Mouse (Mus musculus) heart, embryonic 13.5 days (tissue): ENCODE results near the gene Gm17428. TPM values are rescaled to one million over a fixed set of nuclear protein-coding genes. Genes with fewer than 3 reads are reported as not detected.
A peak's percentile ranks its signal among the peaks of the same experiment; 100 is the strongest.
"Not testable (repeated sequence)": the region's sequence is repeated elsewhere in the genome, so short reads cannot be mapped to it uniquely, and the experiment has no call there.

ENCODE experiments used
- ATAC-seq: fragments of 200-750 bp; cut with Nextera tagmentation; 2 replicates; pipeline ENCODE4 v1.8.0; 2017; ENCODE audit warnings: moderate TSS enrichment; ENCODE audit not compliant: insufficient number of reproducible peaks, low FRiP score, low TSS enrichment; ENCODE audit errors: extremely low read depth
- H3K27ac ChIP-seq: fragments of 300-500 bp; sonication (generic); replicated peaks from 2 replicates; pipeline ENCODE4 v1.5.1; 2015; ENCODE audit warnings: moderate library complexity, mild to moderate bottlenecking, inconsistent platforms
- H3K27me3 ChIP-seq: fragments of 300-500 bp; sonication (generic); replicated peaks from 2 replicates; pipeline ENCODE4 v1.6.1; 2015; ENCODE audit warnings: mild to moderate bottlenecking, inconsistent platforms
- H3K36me3 ChIP-seq: fragments of 300-500 bp; sonication (generic); 2 replicates; pipeline ENCODE4 v1.6.1; 2015; ENCODE audit warnings: mild to moderate bottlenecking, inconsistent platforms
- H3K4me1 ChIP-seq: fragments of 300-500 bp; sonication (generic); 2 replicates; pipeline ENCODE4 v1.6.1; 2015; ENCODE audit warnings: inconsistent platforms
- H3K4me2 ChIP-seq: fragments of 300-500 bp; sonication (generic); 2 replicates; pipeline ENCODE4 v1.6.1; 2015; ENCODE audit warnings: inconsistent platforms, mild to moderate bottlenecking, moderate library complexity
- H3K4me3 ChIP-seq: fragments of 300-500 bp; sonication (generic); 2 replicates; pipeline ENCODE4 v1.5.1; 2015; ENCODE audit warnings: moderate library complexity, mild to moderate bottlenecking, inconsistent platforms
- H3K9ac ChIP-seq: fragments of 300-500 bp; sonication (generic); 2 replicates; pipeline ENCODE4 v1.6.1; 2015; ENCODE audit warnings: inconsistent platforms, mild to moderate bottlenecking, moderate library complexity
- H3K9me3 ChIP-seq: fragments of 300-500 bp; sonication (generic); 2 replicates; pipeline ENCODE4 v1.6.1; 2016; ENCODE audit warnings: inconsistent platforms
- WGBS: fragments of 180-500 bp; shearing (Covaris S2); methylation state at CpG from one replicate; pipeline ENCODE4 v1.1.7; 2015; ENCODE audit warnings: mixed read lengths; 5-methylcytosine and 5-hydroxymethylcytosine counted together
- polyA plus RNA-seq: library from polyadenylated mRNA; unstranded; fragments of >200 nt; fragmentation: Nextera tagmentation; extraction: Ambion mirVana; gene quantifications from 2 replicates; pipeline ENCODE4 v1.2.1, GENCODE M21; 2015

Gene Gm17428
- polyA plus RNA-seq, 1 experiment from 2014 or later: not detected

DNA sequence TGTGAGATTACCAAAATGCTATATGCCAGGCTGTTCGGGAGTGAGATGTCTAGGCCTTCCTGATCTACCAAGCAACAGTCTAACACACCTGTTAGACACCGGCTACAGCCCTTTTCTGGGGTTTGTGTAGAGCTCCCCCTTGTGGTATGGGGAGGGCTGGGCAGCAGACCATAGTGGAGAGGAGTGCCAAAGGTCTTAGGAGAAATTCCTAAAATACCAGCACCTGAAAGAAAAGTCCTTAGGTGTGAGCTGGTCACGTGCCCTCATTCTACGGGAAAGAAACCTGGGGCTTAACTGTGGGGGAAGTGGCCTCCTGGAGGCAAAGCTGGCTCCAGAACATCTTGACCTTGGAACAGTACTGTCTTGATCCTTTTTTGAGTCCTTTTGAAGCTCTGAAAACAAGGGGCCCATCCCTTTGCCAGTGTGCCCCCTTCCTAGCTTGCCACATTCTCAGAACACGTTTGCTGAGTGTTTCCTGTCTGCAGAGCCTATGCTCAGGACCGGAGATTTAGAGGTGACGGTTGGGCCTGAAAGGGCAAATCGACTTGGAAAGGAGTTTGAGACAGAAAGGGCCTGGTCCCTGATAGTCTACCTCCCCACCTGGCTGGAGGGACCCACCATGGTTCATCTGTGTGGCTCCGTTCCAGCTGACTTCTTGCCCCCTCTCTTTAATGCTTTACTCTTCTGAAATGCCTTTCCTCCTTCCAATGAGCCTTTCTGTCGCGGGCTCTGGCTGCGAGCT is 37.1 kb upstream of the Gm17428 start:
- peak overlapping the region; percentile 43 for H3K27ac ChIP-seq
- peaks cover 23% of the 10 kb centered on the region for H3K4me1 ChIP-seq
- H3K9ac ChIP-seq: no peak overlapping the region
- H3K4me3 ChIP-seq: no peak overlapping the region
- peaks cover 49% of the 10 kb centered on the region for H3K36me3 ChIP-seq
- H3K4me2 ChIP-seq: no peak overlapping the region
- no peaks in the 10 kb centered on the region for H3K9me3 ChIP-seq
- WGBS: 31% methylated on average over 12 of the region's 12 CpGs
- peak; percentile 12; the same call in 1 of the 2 replicates for ATAC-seq
- peaks cover 10% of the 10 kb centered on the region for H3K27me3 ChIP-seq

DNA sequence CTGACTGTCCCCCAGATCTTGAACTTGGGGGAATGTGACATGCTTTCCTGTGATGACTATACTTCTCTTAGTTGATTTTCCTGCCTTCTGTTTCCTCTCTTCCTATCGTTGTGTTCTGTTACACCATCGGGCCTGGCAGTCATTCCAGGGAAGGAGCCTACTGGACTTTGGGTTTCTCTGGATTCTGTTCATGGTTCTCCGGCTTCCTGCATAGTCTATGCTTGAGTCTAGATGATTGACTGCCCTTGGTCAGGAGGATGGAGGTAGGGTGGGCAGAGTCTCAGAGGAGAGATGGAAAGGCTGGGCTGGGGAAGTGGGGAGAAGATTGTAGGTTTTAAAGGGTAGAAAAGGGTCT is 36.6 kb upstream of the Gm17428 start:
- no peak overlapping the region for H3K4me3 ChIP-seq
- no peak for ATAC-seq
- peak overlapping the region; percentile 43 for H3K27ac ChIP-seq

DNA sequence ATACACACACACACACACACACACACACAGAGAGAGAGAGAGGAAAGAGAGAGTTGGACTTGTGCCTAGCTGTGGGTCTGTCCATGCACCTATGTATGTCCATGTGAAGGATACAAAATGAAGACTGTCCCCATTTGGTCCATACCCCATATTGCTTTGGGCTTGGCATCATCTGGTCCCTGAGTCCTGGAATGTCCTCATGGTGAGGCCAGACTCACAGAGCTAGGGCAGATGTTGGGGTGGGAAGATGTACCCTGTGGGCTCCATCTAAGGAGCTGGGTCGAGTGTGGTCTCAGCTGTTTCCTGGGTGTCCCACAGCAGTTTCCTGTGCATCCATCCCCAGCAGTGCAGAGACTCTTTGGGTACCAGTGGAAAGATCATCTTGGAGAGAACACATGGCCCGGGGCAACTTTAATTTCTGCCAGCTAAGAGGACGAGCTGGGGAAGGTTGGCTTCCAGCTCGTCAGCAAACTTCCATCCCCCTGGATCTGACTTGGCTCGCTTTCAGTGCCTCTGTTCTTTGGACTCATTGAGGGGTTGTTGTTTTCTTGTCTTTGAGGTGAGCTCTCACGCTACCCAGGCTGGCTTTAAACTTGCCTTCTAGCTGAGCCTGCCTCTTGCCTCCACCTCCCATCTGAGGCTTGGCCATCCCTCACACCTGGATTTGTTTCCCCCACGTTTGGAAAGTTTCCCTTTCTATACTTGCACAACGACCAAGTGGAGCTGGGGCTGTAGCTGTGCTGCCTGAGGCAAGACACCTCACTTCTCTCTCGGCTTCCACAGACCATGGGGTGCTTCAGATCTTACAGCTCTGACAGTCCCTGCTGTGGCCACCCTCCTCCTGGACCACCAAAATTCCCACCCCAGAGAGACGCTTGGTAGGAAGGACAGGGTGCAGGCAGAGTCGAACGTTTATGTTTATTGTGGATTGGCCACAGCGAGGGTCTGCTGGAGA is 35.4 kb upstream of the Gm17428 start:
- Histone ChIP-seq H3K27me3 (0 out of 2 replicates have a peak, but pooled peaks cover 4% of the 10 kb centered on the region), H3K27ac (peak overlapping the region; percentile 20; the same call in 1 of the 2 replicates), H3K9ac (peak overlapping the region; percentile 44; the same call in 1 of the 2 replicates), H3K4me3 (no peak overlapping the region), H3K9me3 (no peaks in the 10 kb centered on the region), H3K4me2 (no peak overlapping the region), H3K36me3 (peaks cover 66% of the 10 kb centered on the region), H3K4me1 (peaks cover 22% of the 10 kb centered on the region)
- ATAC-seq: no peak
- WGBS: 47% methylated on average over 13 of the region's 13 CpGs

More for the DNA sequence above, 36.6 kb upstream of the Gm17428 start:
- Histone ChIP-seq H3K27me3 (peaks cover 5% of the 10 kb centered on the region), H3K36me3 (peaks cover 55% of the 10 kb centered on the region), H3K9me3 (no peaks in the 10 kb centered on the region), H3K4me2 (no peak overlapping the region), H3K4me1 (peaks cover 23% of the 10 kb centered on the region), H3K9ac (no peak overlapping the region)
- WGBS: 49% methylated on average over 3 of the region's 3 CpGs

DNA sequence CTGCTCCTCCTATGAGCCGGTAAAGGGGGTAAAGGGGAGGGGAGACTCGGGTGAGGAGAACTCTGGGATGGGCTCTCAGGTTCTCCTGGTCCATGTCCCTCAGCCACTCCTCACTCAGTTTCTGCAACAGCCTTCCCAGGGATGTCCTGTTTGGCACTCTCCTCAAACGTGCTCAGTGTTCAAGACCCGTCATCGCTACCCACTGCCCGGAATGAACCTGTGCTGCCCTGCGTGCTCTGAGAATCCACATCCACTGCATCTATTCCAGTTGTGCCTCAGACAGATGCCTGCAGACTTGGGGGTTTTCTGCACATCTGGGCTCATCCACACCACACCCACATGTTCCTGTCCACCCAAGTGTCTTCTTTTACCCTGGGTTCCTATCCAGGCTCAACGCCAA is 34.3 kb upstream of the Gm17428 start:
- Histone ChIP-seq H3K4me3 (no peak overlapping the region), H3K9me3 (no peaks in the 10 kb centered on the region), H3K36me3 (peaks cover 78% of the 10 kb centered on the region), H3K4me2 (no peak overlapping the region), H3K27ac (0 out of 2 replicates have a peak overlapping the region, but pooled peaks have one; percentile 25), H3K4me1 (peaks cover 23% of the 10 kb centered on the region), H3K27me3 (0 out of 2 replicates have a peak, but pooled peaks cover 4% of the 10 kb centered on the region), H3K9ac (no peak overlapping the region)
- WGBS: 72% methylated on average over 8 of the region's 8 CpGs
- no peak for ATAC-seq

DNA sequence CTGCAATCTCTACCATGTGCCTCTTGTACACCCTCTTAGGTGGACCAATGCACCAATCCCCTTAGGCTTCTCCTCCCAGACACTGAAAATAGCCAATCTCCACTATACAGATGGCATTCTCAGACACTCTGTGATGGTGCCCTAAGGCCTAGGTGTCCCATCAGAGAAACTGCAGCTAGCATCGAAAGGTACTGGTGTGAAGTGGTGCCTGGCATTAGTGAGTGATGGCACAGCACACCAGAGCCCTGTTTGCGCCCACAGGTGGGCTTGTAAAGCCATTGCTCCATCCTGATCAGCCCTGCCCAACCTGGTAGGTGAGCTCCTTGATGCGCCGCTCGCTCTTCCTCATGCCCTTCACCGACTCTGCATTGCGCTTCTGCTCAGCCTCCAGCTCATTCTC is 32.8 kb upstream of the Gm17428 start:
- H3K4me3 ChIP-seq: no peak overlapping the region
- peaks cover 28% of the 10 kb centered on the region for H3K4me1 ChIP-seq
- H3K4me2 ChIP-seq: no peak overlapping the region
- 85% methylated on average over 7 of the region's 7 CpGs for WGBS
- H3K9me3 ChIP-seq: no peaks in the 10 kb centered on the region
- 0 out of 2 replicates have a peak, but pooled peaks cover 4% of the 10 kb centered on the region for H3K27me3 ChIP-seq
- no peak for ATAC-seq
- no peak overlapping the region for H3K9ac ChIP-seq
- no peak overlapping the region for H3K27ac ChIP-seq
- peaks cover 93% of the 10 kb centered on the region for H3K36me3 ChIP-seq

DNA sequence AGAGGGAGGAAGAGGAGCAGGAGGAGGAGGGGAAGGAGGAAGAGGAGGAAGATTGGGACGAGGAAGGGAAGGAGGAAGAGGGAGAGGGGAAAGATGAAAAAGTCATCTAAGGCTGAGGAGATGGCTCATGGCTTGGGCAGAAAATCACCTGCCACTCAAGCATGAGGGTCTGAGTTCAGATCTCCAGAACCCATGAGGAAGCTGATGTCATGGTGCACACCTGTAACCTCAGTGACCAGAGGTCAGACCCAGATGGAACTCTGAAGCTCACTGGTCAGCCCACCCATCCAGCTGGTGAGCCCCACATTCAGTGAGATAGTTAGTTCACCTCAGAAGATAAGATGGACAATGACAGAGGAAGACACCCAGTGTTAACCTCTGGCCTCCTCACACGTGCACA is 31.8 kb upstream of the Gm17428 start:
- peaks cover 34% of the 10 kb centered on the region for H3K4me1 ChIP-seq
- H3K4me2 ChIP-seq: no peak overlapping the region
- no peak for ATAC-seq
- WGBS: 55% methylated on average over 2 of the region's 2 CpGs
- H3K9me3 ChIP-seq: no peaks in the 10 kb centered on the region
- peaks cover 99% of the 10 kb centered on the region for H3K36me3 ChIP-seq
- H3K27ac ChIP-seq: no peak overlapping the region; the same call in 1 of the 2 replicates
- peaks cover 10% of the 10 kb centered on the region; the same call in 1 of the 2 replicates for H3K27me3 ChIP-seq
- H3K4me3 ChIP-seq: no peak overlapping the region
- no peak overlapping the region for H3K9ac ChIP-seq

DNA sequence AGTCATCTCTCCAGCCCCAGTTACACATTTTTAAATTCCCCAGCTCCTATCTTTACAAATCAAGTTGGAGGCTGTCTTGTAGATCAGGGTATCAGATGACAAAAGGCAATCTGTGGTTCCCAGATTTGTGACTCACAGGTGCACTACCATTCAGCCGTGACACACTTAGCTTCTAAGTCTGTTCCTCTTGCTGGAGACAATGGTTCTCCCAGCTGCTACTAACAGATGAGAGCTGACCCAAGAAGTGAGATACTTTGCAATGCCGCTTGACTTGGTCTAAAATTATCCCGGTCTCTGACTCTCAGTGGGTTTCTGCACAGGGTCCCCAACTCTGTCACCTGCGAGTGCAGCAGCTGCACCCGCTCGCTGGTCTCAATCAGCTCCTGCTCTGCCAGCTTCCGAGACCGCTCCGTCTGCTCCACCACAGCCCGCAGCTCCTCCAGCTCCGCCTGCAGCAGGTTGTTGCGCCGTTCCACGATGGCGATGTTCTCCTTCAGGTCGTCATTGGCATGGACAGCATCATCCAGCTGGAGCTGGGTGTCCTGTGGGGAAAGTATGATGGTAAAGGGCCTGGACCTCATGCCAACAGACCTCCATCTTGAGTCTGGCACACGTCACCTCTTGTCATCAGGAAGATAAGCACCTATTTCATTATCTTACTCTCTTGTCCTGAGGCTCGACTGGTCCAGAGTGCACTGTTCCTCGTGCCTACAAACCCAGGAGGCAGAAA is 30.6 kb upstream of the Gm17428 start:
- peaks cover 36% of the 10 kb centered on the region for H3K4me1 ChIP-seq
- no peak overlapping the region for H3K4me2 ChIP-seq
- H3K27me3 ChIP-seq: peaks cover 9% of the 10 kb centered on the region; the same call in 1 of the 2 replicates
- WGBS: 46% methylated on average over 19 of the region's 19 CpGs
- no peaks in the 10 kb centered on the region for H3K9me3 ChIP-seq
- H3K36me3 ChIP-seq: peaks cover 98% of the 10 kb centered on the region
- peak overlapping the region; percentile 28; the same call in 1 of the 2 replicates for H3K9ac ChIP-seq
- H3K4me3 ChIP-seq: no peak overlapping the region
- ATAC-seq: no peak
- peak overlapping the region; percentile 43 for H3K27ac ChIP-seq

DNA sequence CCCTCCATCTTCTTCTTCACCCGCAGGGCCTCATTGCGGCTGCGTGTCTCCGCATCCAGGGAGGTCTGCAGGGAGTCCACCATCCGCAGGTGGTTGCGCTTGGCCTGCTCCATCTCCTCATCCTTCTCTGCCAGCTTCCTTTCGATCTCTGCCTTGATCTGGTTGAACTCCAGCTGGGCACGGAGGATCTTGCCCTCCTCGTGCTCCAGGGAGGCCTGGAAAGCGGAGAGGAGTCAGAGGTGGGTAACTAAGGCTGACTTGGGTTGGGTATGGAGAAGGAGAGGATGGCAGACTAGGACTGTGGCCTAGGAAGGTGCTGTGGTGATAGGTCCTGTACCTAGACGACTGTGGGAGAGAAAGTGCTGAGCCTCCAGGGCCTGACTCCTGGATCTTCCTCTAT is 29.7 kb upstream of the Gm17428 start:
- not testable (repeated sequence) for ATAC-seq, H3K4me3 ChIP-seq, H3K4me2 ChIP-seq, H3K9me3 ChIP-seq
- H3K36me3 ChIP-seq: peaks cover 98% of the 10 kb centered on the region
- peaks cover 14% of the 10 kb centered on the region; the same call in 1 of the 2 replicates for H3K27me3 ChIP-seq
- WGBS: 66% methylated on average over 11 of the region's 11 CpGs
- H3K4me1 ChIP-seq: peaks cover 36% of the 10 kb centered on the region
- H3K27ac ChIP-seq: peak overlapping the region; percentile 43; the same call in 1 of the 2 replicates
- H3K9ac ChIP-seq: peak overlapping the region; percentile 28; the same call in 1 of the 2 replicates

DNA sequence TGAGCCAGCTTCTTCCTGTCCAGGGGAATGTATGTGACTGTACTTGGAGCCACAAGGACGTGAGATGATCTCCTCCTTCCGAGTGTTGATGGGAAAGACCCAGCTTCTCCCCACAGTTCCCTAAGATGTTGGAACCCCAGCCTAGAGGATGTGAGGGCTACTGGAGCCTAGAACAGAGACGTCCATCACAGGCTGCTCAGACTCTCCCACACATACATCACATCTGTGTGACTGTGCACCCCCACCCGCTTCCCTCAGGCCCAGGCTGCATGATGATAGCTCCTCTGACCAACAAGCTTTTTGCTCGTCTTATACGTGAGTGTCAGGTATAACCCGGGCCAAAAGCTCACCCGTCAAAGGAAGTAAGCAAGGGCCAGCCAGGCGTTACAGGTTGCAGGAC is 28.0 kb upstream of the Gm17428 start:
- Histone ChIP-seq H3K9me3 (no peaks in the 10 kb centered on the region), H3K4me2 (no peak overlapping the region), H3K27ac (peak overlapping the region; percentile 43; the same call in 1 of the 2 replicates), H3K36me3 (peaks cover 98% of the 10 kb centered on the region), H3K4me1 (peaks cover 45% of the 10 kb centered on the region), H3K27me3 (peaks cover 14% of the 10 kb centered on the region; the same call in 1 of the 2 replicates), H3K4me3 (no peak overlapping the region), H3K9ac (0 out of 2 replicates have a peak overlapping the region, but pooled peaks have one; percentile 4)
- ATAC-seq: no peak
- WGBS: 58% methylated on average over 9 of the region's 9 CpGs

DNA sequence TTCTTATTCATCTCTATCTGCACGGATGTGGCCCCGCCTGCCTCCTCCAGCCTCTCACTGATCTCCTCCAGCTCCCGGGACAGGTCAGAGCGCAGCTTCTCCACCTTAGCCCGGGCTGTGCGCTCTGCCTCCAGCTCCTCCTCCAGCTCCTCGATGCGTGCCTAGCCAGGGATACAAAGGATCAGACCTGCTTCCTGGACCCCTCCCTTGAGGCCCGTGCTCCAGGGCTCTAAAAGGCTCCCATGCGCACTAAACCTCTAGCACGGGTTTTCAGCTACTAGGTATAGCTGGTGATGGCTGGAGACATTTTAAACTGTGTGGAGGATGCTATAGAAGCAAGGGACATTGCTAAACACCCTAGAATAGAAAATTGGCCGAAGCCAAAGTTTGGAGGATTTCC is 26.2 kb upstream of the Gm17428 start:
- no peak overlapping the region for H3K4me3 ChIP-seq
- H3K4me1 ChIP-seq: peaks cover 46% of the 10 kb centered on the region
- 0 out of 2 replicates have a peak overlapping the region, but pooled peaks have one; percentile 6 for H3K9ac ChIP-seq
- ATAC-seq: no peak
- no peaks in the 10 kb centered on the region for H3K9me3 ChIP-seq
- H3K27me3 ChIP-seq: peaks cover 14% of the 10 kb centered on the region; the same call in 1 of the 2 replicates
- 48% methylated on average over 12 of the region's 12 CpGs for WGBS
- 0 out of 2 replicates have a peak overlapping the region, but pooled peaks have one; percentile 15 for H3K27ac ChIP-seq
- no peak overlapping the region for H3K4me2 ChIP-seq
- peaks cover 98% of the 10 kb centered on the region for H3K36me3 ChIP-seq
